Mouse (Mus musculus) c-Kit-positive CD71-positive TER-119-positive erythroid progenitor cells, embryonic 14.5 days (primary cell): ENCODE data around the gene Spats2.
"Not testable (repeated sequence)": the region's sequence is repeated elsewhere in the genome, so short reads cannot be mapped to it uniquely, and the experiment has no call there.

ENCODE experiments used
- DNase-seq: peaks from one replicate; pipeline ENCODE4 v3.0.0-alpha.2; 2013; ENCODE audit warnings: low spot score

Spats2 gene

DNA sequence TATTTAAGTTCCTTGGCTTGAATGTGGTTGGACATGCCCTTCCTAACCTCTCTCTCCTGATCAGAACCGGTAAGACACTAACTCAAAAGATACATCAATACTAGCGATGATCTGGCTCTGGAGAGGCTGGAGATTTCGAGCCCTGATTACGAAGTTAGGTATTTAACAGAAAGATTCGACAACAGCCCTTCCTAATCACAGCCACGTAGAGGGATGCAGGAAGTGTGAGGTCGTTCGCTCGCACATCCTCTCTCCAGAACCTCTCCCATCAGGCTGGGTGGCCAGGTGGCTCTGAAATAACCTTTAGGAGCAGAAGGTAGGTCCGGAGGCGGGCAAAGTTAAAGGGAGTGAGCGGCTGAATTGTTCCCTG, at the start of gene Spats2:
Gene Spats2 (plus strand): TSS at position 206 of the 370 bp plus-strand sequence.
- no peak for DNase-seq

DNA sequence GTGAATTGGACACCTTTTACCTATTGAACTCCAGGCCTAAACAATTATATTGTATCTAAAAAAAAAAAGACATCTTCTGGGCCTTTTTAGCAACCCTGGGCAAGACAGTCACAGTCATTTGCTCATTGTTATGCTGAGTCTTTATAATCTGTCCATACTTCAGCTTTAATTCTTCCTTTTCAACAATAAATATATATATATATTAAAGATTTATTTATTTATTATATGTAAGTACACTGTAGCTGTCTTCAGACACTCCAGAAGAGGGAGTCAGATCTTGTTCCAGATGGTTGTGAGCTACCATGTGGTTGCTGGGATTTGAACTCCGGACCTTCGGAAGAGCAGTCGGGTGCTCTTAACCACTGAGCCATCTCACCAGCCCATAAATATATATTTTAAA, 49.7 kb upstream of the Spats2 start:
- not testable (repeated sequence) for DNase-seq

DNA sequence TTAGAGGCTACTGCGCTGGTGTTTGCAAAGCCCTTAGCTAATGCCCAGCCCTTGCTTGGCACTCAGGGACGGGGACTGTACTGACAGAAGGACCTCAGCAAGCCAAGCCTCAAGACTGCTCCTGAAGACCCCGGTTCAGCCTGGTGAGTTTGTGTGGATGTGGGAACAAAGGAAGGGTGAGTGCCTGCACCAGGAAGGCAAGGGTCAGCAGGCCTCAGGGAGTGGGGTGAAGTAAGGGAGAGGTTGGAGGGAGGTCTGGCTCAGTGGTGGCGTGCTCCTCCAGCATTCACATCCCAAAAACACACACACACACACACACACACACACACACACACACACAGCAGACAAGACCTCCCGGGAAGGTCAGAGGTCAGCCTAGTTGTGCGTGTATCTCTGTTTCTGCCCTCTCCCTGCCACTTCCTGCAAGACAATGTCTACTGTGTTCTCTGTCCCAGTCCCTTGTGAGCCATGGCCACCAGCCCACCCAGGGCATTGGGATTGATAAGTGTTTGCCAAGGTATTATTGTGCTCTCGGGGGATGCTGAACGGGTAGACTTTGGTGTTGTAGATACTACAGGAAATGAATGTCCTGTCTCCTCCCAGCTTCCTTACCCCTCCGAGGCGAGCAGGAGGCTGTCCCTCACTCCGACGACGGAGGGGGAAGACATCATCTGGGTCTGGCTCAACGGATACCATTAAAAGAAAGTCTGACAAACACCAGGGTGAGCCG, 47.4 kb upstream of the Spats2 start:
- DNase-seq: no peak

DNA sequence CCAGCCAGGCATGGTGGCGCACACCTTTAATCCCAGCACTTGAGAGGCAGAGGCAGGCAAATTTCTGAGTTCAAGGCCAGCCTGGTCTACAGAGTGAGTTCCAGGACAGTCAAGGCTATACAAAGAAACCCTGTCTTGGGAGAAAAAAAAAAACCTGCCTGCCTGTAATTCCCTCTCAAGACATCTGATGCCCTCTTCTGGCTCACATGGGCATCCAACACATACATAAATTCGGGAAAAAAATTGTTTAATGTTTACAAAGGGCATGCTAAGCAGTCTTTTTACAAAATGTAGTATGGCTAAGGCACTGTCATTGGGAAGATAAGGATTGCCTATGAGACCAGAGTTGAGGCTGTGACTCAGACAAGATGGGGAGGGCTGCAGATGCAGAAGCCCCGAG, 45.9 kb upstream of the Spats2 start:
- DNase-seq: no peak

DNA sequence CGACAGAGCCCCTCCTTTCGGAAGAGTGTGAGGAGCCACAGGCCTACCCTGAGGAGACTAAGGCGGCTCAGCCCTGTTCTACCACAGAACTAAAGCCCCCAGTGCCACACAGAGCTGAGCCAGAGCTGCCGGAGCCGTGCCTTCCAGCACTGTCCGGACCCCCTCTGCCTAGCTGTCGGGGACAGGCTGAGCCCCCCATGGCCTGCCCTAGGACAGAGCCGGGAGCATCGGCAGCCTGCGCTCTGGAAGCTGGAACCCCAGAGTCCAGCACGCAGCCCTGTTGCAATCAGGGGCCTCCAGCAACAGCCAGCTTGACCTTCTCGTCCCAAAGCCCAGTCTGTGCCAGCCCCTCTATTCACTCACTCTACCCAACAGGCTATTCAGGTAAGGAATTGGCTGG, 43.4 kb upstream of the Spats2 start:
- no peak for DNase-seq

DNA sequence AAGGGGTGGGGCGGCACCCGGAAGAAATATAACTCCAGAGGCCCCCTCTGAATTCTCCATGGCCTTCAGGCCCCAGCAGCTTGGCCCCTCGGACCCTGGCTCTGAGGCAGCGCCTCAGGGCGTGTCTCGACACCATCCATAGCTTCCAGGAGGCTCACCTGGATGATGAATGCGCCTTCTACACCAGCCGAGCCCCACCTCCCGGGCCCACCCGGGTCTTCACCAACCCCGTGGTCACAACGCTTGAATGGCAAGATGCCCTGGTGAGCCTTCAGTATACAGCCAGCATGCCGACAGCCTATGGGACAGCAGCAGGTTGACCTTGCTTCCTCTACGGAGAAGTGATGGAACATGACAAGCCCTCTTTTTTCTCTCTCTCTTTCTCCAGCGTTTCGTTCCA, 42.9 kb upstream of the Spats2 start:
- DNase-seq: no peak

DNA sequence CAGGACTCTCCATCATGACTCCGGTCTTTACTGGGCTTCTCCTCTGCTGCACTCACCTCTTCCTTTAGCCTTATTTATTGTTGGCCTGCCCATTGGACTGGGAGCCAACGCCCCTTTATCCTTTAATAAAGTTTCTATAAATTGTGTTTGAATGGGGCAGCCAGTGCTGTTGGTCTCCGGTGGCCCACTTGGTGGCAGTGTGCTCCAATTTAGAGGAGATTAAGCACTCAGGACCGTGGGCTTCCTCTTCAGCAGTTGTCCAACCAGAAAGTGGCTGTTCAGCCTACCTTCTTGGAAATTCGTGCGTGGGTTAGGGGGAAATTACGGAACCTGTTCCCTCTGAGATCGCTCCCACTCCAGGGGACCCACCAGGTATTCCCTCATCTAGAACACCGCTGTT, 42.5 kb upstream of the Spats2 start:
- peak; percentile 37 for DNase-seq

DNA sequence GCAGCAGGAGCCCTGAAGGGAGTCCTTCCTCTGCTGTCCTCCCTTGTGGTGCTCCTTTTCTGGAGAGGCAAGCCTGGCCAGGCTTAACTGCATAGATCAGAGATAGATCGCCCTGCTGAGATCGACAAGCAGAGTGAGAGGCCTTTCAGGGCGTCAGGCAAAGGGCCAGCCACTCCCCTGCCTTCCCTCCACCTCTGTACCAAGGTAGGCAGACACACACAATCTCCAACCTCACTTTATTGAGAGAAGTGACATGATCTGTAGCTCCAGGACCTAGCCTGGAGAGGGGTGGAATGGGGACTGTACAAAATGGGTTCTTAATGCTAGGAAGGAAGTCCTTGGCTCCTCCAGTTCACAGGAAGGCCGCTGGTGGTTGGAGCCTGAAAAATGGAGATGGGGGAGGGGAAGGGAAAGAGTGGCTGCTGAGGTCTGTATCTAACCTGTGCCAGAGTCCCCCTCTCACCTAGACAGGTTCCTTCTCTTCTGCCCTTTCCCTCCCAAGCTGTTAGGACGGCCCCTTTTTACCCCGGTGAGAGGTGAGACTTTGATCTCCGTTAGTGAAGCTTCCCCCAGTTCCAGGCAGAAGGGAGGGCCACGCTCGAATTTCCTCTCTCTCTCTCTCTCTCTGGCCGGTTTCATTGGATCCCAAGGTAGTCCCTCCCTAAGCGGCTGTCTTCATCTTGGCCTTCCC, 41.7 kb upstream of the Spats2 start:
- no peak for DNase-seq

DNA sequence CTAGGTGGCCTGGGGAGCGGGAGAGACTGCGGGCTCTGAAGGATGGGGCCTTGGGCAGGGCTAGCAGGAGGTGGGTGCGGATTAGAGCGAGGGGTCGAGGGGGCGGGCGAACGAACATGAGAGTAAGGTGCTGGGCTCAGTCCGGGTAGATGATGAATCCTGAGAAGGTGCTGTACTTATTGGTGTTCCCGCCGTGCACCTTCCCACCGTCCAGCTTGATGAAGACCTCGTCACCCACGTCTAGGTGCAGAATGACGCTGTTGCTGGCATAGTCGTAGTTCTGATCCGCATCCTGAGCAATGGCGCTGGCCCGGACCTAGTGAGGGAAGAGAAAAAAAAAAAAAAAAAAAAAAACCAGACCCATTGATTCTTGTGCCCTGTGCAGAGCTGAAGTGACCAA, 41.1 kb upstream of the Spats2 start:
- no peak for DNase-seq

DNA sequence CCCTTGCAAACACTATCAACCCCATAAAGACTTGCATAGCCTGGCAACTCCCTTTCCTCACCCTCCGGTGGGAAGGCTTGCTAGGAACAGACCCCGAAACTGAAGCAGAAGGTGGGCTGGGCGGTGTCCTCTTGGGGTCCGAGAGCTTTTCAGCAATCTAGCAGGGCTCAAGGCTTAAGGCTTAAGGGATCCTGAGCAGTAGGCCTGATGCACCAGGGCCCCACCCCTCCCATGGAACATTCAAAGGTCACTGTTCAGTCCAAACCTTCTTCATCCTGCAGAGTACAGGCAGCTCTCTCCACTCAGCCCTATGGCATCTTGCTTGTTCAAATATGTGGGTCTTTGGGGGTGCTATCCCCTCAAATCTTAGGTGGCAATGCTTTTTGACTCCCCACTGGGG, 39.7 kb upstream of the Spats2 start:
- no peak for DNase-seq

DNA sequence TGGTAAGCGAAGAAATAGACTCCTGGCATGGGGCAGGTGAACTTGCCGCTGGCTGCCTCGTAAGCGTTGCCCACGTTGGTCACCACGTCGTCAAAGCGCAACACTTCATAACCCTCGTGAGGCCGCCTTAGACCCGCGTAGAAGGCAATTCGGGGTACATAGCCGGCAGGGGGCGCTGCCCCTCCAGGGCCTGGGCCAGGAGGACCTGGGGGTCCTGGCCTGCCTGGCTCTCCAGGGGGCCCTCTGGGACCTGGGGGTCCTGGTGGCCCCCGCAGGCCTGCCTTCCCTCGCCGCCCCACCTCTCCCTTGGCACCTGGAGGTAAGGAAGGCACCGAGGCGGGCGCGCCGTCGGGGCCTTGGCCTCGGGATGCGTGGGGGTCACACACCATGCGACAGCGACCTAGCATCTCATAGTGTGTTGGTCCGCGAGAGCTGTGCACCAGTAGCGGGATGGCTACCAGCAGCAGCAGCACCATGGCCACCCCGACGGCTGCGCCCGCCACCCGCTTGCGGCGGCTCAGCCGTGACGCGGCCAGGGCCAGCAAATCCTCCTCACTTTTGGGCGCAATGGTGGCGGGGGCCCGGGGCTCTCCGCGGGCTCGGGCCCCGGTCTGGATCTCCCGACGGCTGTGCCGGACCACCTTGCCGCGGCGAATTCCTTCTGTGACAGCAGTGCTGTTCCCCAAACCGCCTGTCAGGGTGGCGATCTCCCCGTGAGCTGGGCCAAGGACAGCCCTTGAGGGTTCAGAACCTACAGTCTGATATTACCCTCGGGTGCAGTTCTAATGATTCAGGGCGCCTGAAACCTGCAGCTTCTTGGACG, 38.3 kb upstream of the Spats2 start, which contains the start of gene C1ql4:
Gene C1ql4 (minus strand): TSS at position 565 of the 823 bp plus-strand sequence.
- DNase-seq: no peak

DNA sequence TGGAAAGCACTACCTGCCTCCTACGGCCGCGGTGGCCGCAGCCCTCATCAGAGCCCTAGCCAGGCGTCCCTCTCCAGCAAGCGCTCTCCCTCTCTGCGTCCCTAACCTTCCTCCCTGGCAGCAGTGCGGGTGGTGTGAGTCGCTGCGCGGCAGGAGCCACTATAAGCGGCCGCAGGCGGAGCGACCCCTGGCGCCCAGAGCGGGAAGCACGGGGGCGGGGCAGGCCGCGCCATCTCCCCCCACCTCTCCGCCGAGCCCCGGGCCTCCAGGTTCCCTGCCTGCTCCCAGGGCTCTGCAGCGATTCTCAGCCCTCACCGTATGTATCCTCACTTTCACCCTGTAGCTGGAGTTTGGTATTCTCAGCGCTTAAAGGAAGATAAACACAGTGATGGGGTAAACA, 37.4 kb upstream of the Spats2 start:
- DNase-seq: peak; percentile 49

DNA sequence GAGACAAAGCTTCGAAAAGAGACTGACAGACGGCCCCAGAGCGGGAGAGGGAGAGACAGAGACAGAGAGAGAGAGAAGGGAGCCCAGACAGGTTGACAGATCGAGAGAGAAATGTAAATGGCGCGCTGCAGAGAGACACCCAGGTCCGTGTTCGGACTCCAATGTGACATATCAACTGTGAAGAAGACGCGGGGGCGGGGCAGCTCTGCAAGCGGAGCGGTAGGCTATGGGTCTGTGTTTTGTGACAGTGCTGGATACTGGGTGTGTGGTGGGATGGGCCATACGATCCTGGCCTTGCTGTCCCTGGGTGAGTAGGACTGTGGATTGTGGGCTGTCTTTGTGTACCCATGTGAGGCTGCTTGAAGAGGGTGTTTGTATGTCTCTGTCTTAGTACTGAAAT, 36.6 kb upstream of the Spats2 start:
- DNase-seq: no peak

DNA sequence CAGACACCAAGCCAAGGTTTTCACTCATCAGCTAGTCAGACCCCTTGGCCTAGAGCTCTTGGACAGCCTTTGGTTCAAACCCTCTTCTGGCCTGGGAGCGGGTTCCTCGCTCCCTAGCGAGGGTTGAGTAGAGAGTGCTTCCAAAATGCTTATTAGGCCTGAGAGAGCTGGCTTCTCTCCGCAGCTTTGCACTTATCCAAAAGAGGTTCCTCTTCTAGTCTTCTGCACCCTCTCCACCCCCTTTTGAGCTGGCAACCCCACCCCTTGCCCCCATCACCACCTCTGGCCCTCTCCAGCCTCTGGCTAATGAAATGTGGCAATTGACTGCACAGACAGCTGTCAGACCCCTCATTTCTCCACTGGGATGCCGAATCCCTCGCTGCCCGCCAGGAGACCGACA, 32.8 kb upstream of the Spats2 start, which contains the start of gene Dnajc22:
Gene Dnajc22 (plus strand): TSS at position 301 of the 400 bp plus-strand sequence.
- no peak for DNase-seq

DNA sequence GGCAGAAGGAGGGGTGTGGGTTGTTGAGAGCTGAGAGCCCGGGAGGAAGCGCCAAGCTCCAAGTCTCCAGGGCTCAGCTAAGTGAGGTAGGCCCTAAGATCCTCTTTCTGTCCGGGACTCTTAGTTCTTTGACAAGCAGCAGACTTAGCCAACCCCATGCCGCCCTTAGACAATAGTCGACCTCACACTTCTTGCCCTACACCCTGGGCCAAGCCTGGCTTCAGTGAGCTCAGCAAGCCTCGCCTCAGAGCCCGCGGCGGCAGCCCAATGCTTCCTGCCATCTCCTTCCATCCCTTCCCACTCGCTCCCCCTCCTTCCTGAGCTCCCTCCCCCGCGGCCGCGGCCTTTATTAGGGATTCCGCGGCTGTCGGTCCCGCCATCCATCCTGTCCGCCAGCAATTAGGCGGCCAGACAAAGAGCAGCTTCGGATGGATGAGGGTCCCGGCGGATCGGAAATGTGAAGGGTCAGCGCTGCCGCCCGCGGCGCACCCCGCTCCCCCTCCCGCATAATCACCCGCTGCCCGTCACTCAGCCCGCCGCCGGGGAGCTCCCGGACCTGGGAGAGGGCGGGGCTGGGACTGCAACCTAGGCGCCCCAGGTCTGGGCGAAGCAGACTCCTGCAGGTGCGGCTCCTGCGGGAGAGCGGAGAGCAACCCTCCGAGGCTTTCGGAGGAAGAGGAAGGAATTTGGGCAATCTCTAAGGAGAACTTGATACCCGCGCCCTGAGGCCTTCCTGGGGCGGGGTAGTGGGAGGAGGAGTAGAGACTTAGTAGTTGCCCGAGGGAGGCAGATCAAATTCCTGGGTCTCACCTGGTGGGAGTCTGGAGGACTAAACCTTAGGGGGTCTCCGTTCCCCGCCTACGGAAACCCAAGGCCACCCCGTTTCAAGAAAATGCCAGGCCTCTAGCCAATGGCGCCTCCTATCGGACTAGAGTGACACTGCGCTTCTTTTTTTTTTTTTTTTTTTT, 32.1 kb upstream of the Spats2 start:
- no peak for DNase-seq

DNA sequence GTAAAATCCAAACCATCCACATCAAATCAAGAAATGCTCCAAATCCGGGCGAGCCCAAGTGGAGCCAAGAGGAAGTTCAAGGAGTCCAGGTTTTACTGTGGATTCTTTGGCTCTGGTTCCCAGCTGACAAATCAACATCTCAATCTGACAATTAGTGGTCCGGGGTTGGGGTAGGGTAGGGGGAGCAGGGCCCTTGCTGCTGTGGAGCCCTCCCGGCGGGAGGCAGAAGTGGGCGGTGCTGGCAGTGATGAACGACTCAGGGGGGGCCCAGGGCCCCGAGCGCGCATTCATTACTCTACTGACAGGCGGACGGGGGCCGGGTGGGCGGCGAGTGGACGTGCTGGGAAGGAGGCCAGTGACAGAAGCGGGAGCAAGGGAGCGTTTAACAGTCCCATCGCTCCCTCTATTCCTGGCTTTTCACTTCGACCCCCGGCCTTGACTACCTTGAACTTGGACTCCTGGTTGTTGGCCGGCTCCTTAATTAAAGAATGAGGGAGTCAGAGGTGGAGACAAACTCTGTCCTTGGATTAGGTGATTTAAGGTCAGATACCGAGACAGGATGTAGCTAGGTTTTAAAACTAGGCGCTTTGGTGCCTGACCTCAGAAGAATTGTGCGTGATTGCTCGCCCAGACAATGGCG, 31.0 kb upstream of the Spats2 start:
- no peak for DNase-seq

DNA sequence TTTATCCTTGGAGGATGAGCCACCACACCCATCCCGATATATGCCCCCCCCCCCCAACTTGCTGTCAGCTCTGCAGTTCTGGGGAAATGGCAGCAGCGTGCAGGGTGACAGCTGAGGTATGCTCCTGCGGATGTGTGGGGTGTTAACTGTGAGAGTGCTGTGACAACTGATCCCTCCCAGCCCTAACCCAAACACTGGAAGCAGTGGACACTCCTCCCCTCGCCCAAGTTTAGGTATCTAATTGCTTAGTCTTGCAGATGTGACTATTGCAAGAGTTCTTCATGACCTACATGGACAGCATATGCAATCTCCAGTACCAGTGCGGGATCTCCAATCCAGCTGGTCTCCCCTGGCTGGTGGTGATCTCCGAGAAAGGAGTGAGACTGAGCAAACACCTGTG, 30.4 kb upstream of the Spats2 start:
- DNase-seq: no peak

DNA sequence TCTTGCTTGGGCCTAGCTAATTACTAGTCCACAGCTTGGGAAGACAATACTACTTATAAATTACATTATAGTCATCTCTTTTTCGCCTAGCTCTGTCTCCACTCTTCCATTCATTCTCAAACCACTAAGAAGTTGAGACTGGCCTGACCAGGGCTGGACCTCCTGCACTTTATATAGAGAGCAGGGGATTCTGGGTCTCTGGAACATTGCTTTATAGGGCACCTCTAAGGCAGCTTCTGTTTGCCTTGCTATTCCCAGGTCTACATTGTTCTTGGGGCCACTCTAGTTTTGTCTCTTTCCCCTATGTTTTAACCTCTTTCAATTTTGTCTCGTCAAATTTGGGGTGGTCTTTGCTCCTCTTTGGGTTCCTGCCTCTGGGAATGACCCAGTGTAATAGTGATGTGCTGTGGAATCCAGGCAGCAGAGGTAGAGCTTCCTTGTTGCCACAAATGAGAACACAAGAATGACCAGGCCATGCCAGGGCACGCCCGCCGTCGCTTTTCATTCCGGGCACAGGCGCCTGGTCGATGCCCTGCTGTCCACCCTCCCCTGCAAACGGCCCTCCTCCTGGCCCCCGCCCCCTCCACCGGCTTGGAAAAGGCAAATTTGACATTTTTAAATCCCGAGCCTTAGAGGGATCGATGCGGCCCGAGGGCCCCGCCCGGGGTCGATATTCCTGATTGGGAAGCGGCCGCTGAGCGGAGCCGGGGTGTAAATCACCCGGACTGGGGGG, 29.5 kb upstream of the Spats2 start:
- DNase-seq: no peak

DNA sequence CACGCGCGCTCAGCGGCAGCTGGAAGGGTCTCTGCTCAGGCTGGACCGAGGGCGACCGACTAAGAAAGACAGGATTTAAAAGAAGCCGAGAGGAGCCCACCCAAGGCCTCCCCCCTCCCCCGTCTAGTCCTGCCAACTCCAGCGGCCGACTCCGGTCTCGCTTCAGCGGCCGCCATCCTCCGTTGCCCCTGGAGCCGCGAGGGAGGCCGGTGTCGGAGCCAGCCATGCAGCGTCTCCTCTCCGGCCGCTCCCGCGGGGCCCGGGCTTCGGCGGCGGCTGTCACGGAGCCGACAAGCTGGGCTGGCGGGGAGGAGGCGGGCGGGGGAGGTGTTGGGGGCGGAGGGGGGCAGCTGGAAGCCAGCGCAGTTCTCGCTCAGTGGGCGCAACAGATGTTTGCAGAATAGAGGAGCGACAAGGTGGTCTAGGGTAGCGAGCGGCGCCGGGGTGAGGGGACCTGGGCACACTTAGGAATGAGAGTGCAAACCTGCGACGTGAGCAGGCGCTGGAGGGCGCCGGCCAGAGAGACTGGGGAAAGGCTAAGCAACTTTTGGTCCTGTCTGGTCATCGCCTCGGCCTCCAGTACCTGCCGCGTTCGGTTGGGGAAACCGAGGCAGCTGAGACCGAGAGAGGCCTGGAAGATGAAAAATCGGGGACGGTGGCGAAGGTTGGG, 28.8 kb upstream of the Spats2 start:
- no peak for DNase-seq
